Mouse (Mus musculus) ES-Bruce4 (cell line): ENCODE results near the gene Trim46.

Source experiments
- CTCF ChIP-seq: IDR thresholded peaks from one replicate; pipeline ENCODE4 v1.8.1; 2011; ENCODE audit warnings: low read depth, low read length
- EP300 ChIP-seq: IDR thresholded peaks from 2 replicates; pipeline ENCODE4 v1.6.1; 2011; ENCODE audit warnings: low read depth, low read length; ENCODE audit not compliant: insufficient read depth
- POLR2A ChIP-seq: IDR thresholded peaks from one replicate; pipeline ENCODE4 v1.8.1; 2011; ENCODE audit warnings: low read length; ENCODE audit not compliant: insufficient read depth

- no peak for TF ChIP-seq POLR2A
- no peak for TF ChIP-seq CTCF
- TF ChIP-seq EP300 = no peak
These were observed 37.4 kb downstream of the Trim46 start for GRCm38 (mm10) chr3:89208736-89209135.
